Comparison of ENCODE assay signal across 8 mouse cellular contexts in genomic region chr12:39493578-39494218, GRCm38 (mm10).
A peak's percentile ranks its signal among the peaks of the same experiment; 100 is the strongest.
DNase-seq lines count a peak whose midpoint lies in the region; ATAC-seq and TF ChIP-seq lines count a peak whose summit lies in the region.

No protein-coding gene starts in this region.

- no peak overlapping the region for H3K4me3 ChIP-seq in gastrocnemius, adult 2 months
- no peak overlapping the region for H3K4me3 ChIP-seq in lung, embryonic 15.5 days
- H3K4me3 ChIP-seq in lung, adult 2 months (replicated peaks; ENCODE audit: extremely low read depth, low read depth, low read length) = no peak overlapping the region
- H3K4me3 ChIP-seq in midbrain, embryonic 16.5 days (ENCODE audit: low read depth, low read length) = no peak overlapping the region

- DNase-seq in gastrocnemius, adult 2 months = no peak
- DNase-seq in gastrocnemius, postnatal 14 days = no peak
- no peak for DNase-seq in lung, adult 2 months
- DNase-seq in cerebellum, postnatal 14 days = peak; percentile 73 to 81
- DNase-seq in spleen, postnatal 36 days (ENCODE audit: low spot score in 2 of 2) = no peak
- DNase-seq in right cerebral cortex, postnatal 14 days = no peak

- TF ChIP-seq CTCF in gastrocnemius, adult 2 months (IDR thresholded peaks at IDR 0.05) = peak; percentile 52
- no peak for TF ChIP-seq CTCF in lung, adult 2 months (IDR thresholded peaks at IDR 0.05; ENCODE audit: insufficient read depth, low read length)

- no peak overlapping the region for H3K27ac ChIP-seq in gastrocnemius, adult 2 months
- no peak overlapping the region for H3K27ac ChIP-seq in lung, embryonic 15.5 days
- no peak overlapping the region for H3K27ac ChIP-seq in midbrain, embryonic 16.5 days (ENCODE audit: low read length)

- H3K36me3 ChIP-seq in lung, embryonic 15.5 days = no peaks in the 10 kb centered on the region
- H3K36me3 ChIP-seq in midbrain, embryonic 16.5 days (ENCODE audit: control insufficient read depth, insufficient read depth, low read length) = no peaks in the 10 kb centered on the region

- no peak overlapping the region for H3K4me2 ChIP-seq in lung, embryonic 15.5 days
- no peak overlapping the region for H3K4me2 ChIP-seq in midbrain, embryonic 16.5 days (ENCODE audit: low read length)

- H3K4me1 ChIP-seq in lung, embryonic 15.5 days = no peaks in the 10 kb centered on the region
- H3K4me1 ChIP-seq in lung, adult 2 months (ENCODE audit: control insufficient read depth, insufficient read depth, low read length) = no peaks in the 10 kb centered on the region
- H3K4me1 ChIP-seq in midbrain, embryonic 16.5 days (ENCODE audit: control insufficient read depth, insufficient read depth, low read length) = no peaks in the 10 kb centered on the region

- H3K27me3 ChIP-seq in lung, embryonic 15.5 days = no peaks in the 10 kb centered on the region
- H3K27me3 ChIP-seq in midbrain, embryonic 16.5 days (ENCODE audit: control insufficient read depth, insufficient read depth, low read depth, low read length) = no peaks in the 10 kb centered on the region

- no peak for TF ChIP-seq POLR2A in lung, adult 2 months (IDR thresholded peaks at IDR 0.05; ENCODE audit: borderline replicate concordance, extremely low read depth, low read depth, low read length)

- WGBS in lung, embryonic 15.5 days = 45% methylated on average over 6 of the region's 6 CpGs
- WGBS in lung, adult 2 months = 58% methylated on average over 6 of the region's 6 CpGs
- 79% methylated on average over 6 of the region's 6 CpGs for WGBS in midbrain, embryonic 16.5 days

- ATAC-seq in lung, embryonic 15.5 days (ENCODE audit: borderline replicate concordance, extremely low read depth, low FRiP score, low TSS enrichment) = peak; percentile 64; the same call in 1 of the 2 replicates
- peak; percentile 60; the same call in 1 of the 2 replicates for ATAC-seq in midbrain, embryonic 16.5 days

- no peak overlapping the region for H3K9ac ChIP-seq in lung, embryonic 15.5 days
- H3K9ac ChIP-seq in midbrain, embryonic 16.5 days (ENCODE audit: low read depth, low read length) = no peak overlapping the region

- intact Hi-C loops in gastrocnemius, adult 2 months (cut with DNase I) = no loop called here
- intact Hi-C loops in gastrocnemius, postnatal 14 days (cut with DNase I; ENCODE audit: low total_unique reads) = loop anchor here (5.0 kb wide), 1 partner anchor 1151 kb away; no protein-coding TSS in a partner anchor

- H3K9me3 ChIP-seq in lung, embryonic 15.5 days = no peaks in the 10 kb centered on the region
- H3K9me3 ChIP-seq in midbrain, embryonic 16.5 days (replicated peaks; ENCODE audit: control insufficient read depth, low read length, poor library complexity, severe bottlenecking) = no peaks in the 10 kb centered on the region

Comparison
In these comparisons a context has a peak if more than half of its experiments do, and no peak if none do; other contexts are left out.
1. DNase-seq: peak in cerebellum, postnatal 14 days (2 of 2); none in gastrocnemius, adult 2 months (single experiment), gastrocnemius, postnatal 14 days (single experiment), lung, adult 2 months (single experiment), spleen, postnatal 36 days (0 of 2) and right cerebral cortex, postnatal 14 days (single experiment).